Mouse (Mus musculus) midbrain, postnatal 0 days (tissue): ENCODE data around the gene Hes3. TPM values are rescaled to one million over a fixed set of nuclear protein-coding genes. Genes with fewer than 3 reads are reported as not detected.

Experiments
- ATAC-seq: fragments of 200-750 bp; cut with Nextera tagmentation; 2 replicates; pipeline ENCODE4 v1.8.0; 2017; ENCODE audit warnings: moderate number of reproducible peaks, mild to moderate bottlenecking, moderate TSS enrichment, moderate library complexity; ENCODE audit not compliant: low FRiP score
- DNase-seq: peaks from one replicate; pipeline ENCODE4 v3.0.0-alpha.2; 2015; ENCODE audit warnings: low spot score
- H3K27ac ChIP-seq: fragments of 300-500 bp; sonication (generic); 2 replicates; pipeline ENCODE4 v1.5.1; 2014; ENCODE audit warnings: low read depth, mild to moderate bottlenecking, low read length, mixed read lengths
- H3K27me3 ChIP-seq: fragments of 300-500 bp; sonication (generic); 2 replicates; pipeline ENCODE4 v1.6.1; 2014; ENCODE audit warnings: low read length, control low read depth, mixed read lengths; ENCODE audit not compliant: insufficient read depth
- H3K36me3 ChIP-seq: fragments of 300-500 bp; sonication (generic); 2 replicates; pipeline ENCODE4 v1.6.1; 2014; ENCODE audit warnings: low read length, control low read depth, mixed read lengths; ENCODE audit not compliant: insufficient read depth
- H3K4me1 ChIP-seq: fragments of 300-500 bp; sonication (generic); 2 replicates; pipeline ENCODE4 v1.6.1; 2014; ENCODE audit warnings: mild to moderate bottlenecking, control low read depth, antibody characterized with exemption, low read length, mixed read lengths; ENCODE audit not compliant: insufficient read depth
- H3K4me2 ChIP-seq: fragments of 300-500 bp; sonication (generic); 2 replicates; pipeline ENCODE4 v1.6.1; 2014; ENCODE audit warnings: low read depth, mild to moderate bottlenecking, low read length, mixed read lengths; ENCODE audit not compliant: poor library complexity, severe bottlenecking
- H3K4me3 ChIP-seq: fragments of 300-500 bp; sonication (generic); 2 replicates; pipeline ENCODE4 v1.5.1; 2014; ENCODE audit warnings: low read depth, mild to moderate bottlenecking, low read length, moderate library complexity
- H3K9ac ChIP-seq: fragments of 300-500 bp; sonication (generic); replicated peaks from 2 replicates; pipeline ENCODE4 v1.6.1; 2014; ENCODE audit warnings: mild to moderate bottlenecking, low read length, moderate library complexity, mixed read lengths; ENCODE audit not compliant: poor library complexity, severe bottlenecking
- H3K9me3 ChIP-seq: fragments of 300-500 bp; sonication (generic); 2 replicates; pipeline ENCODE4 v1.6.1; 2016; ENCODE audit warnings: low read length, control low read depth
- CTCF ChIP-seq: IDR thresholded peaks from 2 replicates; pipeline ENCODE4 v1.5.1; 2016; ENCODE audit warnings: antibody characterized with exemption, mild to moderate bottlenecking
- WGBS: fragments of 180-500 bp; shearing (Covaris S2); extraction: QIAGEN DNeasy Blood & Tissue Kit; methylation state at CpG from one replicate; pipeline ENCODE4 v1.1.7; 2014; 5-methylcytosine and 5-hydroxymethylcytosine counted together
- polyA plus RNA-seq: library from polyadenylated mRNA; unstranded; fragments of >200 nt; fragmentation: Nextera tagmentation; extraction: Ambion mirVana; gene quantifications from 2 replicates; pipeline ENCODE4 v1.2.1, GENCODE M21; 2015
- total RNA-seq: library from RNA; depleted of rRNA; stranded (reverse); fragments of >200 nt; gene quantifications from 2 replicates; pipeline ENCODE4 v1.2.3, GENCODE M21; 2014

Gene Hes3
- total and polyA plus RNA-seq, 2 experiments from 2014 or later: 0.19 TPM; not detected in 1

DNA sequence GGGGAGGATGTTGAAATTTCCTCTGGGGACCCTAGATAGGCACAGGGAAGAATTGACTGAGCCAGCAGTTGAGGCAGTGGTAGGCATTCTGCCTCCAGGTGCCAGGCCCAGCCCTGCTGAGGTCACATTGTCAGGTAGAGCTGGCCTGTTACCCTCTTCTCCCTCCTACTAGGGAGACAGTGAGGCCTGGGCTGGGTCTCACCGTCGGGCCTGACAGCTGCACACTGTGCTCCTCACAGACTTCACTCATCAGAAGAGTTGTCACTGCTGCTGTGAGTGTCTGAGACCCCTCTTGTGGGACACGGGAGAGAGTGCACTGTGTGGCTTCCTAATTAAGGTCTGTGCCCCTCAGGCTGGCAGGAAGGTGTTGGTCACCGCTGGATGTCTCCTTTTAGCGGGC lies 25.7 kb downstream of the Hes3 start:
- ATAC-seq: no peak
- WGBS: 66% methylated on average over 5 of the region's 5 CpGs
- Histone ChIP-seq H3K9ac (no peak overlapping the region), H3K4me2 (no peak overlapping the region), H3K4me1 (0 out of 2 replicates have a peak, but pooled peaks cover 3% of the 10 kb centered on the region), H3K4me3 (no peak overlapping the region), H3K27me3 (no peaks in the 10 kb centered on the region), H3K36me3 (peaks cover 27% of the 10 kb centered on the region), H3K27ac (no peak overlapping the region), H3K9me3 (no peaks in the 10 kb centered on the region)
- DNase-seq: no peak
- TF ChIP-seq CTCF: no peak

DNA sequence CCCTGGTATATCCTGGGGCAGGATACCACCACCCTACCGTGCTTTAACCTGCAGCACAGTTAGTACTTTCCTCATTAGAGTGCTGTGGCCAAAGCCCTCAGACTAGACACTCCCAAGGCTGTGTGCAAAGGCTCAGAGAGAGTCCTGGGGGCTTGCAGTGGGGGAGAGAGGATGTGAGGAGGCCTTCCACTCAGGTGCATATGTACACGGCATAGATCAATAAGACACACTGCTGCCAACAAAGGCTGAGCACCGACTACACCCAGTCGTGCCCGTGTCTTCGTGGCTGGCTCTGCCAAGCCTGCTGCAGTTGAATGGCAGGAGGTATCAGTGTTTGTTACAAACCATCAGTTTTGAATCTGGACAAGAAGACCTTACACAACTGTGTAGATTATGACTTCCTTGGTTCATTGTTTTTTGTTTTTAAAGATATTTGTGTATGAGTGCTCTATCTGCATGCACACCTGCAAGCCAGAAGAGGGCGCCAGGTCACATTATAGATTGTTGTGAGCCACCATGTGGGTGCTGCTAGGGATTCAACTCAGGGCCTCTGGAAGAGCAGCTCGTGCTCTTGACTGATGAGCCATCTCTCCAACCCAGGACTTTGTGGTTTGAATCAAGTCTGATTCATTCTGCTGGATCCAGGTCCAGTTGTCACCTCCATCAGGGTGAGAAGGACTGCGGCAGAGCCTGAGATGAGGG lies 26.4 kb downstream of the Hes3 start:
- Histone ChIP-seq H3K4me1 (0 out of 2 replicates have a peak, but pooled peaks cover 3% of the 10 kb centered on the region), H3K4me3 (no peak overlapping the region), H3K27me3 (no peaks in the 10 kb centered on the region), H3K36me3 (peaks cover 34% of the 10 kb centered on the region), H3K4me2 (no peak overlapping the region), H3K9ac (no peak overlapping the region), H3K27ac (no peak overlapping the region), H3K9me3 (no peaks in the 10 kb centered on the region)
- peak; percentile 61 for TF ChIP-seq CTCF
- WGBS: 89% methylated on average over 9 of the region's 9 CpGs
- DNase-seq (no peak), ATAC-seq (no peak)

DNA sequence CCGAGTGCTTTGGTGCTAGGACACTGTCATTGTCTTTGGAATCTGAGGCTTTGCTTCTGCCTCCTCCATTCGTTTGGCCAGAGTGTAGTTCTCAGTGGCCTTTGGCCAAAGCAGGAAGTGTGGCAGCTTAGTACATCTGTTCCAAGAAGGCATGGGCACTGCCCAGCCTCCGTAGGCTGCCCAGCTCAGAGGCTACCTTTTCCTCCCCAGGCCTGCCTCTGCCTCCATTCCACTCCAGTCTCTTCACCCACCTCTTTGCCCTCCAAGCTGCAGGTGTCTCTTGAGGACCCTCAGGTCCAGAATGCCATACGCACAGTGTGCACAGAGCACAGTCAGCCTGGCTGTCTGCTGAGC lies 27.3 kb downstream of the Hes3 start:
- 44% methylated on average over 4 of the region's 4 CpGs for WGBS

DNA sequence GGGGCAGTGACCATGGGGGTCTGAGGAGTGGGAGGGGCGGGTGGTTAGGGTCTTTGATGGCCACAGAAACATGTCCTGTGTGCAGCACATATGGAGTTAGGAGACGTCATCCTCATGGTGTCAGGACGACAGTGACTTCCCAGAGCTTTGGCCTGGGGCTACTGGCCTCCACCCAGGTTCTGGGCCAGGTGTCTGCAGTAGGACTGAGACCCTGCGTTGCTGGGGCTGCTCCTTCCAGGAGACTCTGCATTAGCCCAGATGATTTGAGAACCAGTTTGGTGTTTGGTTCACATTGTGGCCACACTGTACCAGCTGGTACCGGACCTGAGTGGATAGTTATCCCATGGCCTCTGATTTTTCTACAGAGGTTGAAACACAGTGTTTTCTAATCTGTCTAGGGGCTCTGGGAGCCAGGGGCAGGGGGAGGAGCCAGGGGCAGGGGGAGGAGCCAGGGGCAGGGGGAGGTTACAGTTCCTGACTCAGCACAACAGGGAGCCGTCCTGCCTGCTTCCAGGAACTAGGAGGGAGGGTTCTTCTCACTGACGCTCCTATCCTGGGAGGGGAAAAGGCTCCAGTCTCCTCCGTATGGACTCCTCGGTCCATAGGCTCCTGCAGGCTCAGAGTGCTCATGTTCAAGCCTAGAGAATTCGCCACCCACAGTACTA lies 27.8 kb downstream of the Hes3 start:
- H3K27me3 ChIP-seq: no peaks in the 10 kb centered on the region
- TF ChIP-seq CTCF: no peak
- no peak overlapping the region for H3K9ac ChIP-seq
- H3K4me3 ChIP-seq: no peak overlapping the region
- H3K27ac ChIP-seq: no peak overlapping the region
- H3K9me3 ChIP-seq: no peaks in the 10 kb centered on the region
- ATAC-seq: no peak
- H3K4me2 ChIP-seq: no peak overlapping the region
- peaks cover 28% of the 10 kb centered on the region for H3K36me3 ChIP-seq
- H3K4me1 ChIP-seq: 0 out of 2 replicates have a peak, but pooled peaks cover 3% of the 10 kb centered on the region
- no peak for DNase-seq
- WGBS: 27% methylated on average over 10 of the region's 10 CpGs

More for the DNA sequence above, 27.3 kb downstream of the Hes3 start:
- Histone ChIP-seq H3K27ac (no peak overlapping the region), H3K4me2 (no peak overlapping the region), H3K27me3 (no peaks in the 10 kb centered on the region), H3K36me3 (peaks cover 31% of the 10 kb centered on the region), H3K9me3 (no peaks in the 10 kb centered on the region), H3K4me3 (no peak overlapping the region), H3K9ac (no peak overlapping the region), H3K4me1 (0 out of 2 replicates have a peak, but pooled peaks cover 3% of the 10 kb centered on the region)
- no peak for TF ChIP-seq CTCF
- no peak for ATAC-seq
- DNase-seq: no peak

DNA sequence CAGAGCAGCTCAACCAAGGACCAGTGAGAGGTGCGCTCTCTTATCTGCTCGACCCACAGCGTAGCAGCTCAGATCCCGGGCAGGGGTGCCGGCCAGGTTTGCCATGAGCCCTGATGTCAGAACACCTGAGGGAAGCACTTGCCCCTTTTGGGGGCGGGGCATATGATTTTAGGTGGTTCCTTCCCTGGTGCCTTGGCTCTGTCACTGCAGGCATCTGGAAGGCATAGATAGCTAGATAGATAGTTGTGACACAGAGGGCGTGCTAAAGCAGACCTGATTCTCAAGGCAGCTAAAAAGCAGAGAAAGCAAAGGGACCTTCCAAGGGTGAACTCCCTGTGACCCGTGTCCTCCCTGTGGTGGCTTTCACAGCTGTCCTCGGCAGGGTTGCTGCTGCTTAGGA lies 28.4 kb downstream of the Hes3 start:
- ATAC-seq (no peak), DNase-seq (no peak)
- Histone ChIP-seq H3K27ac (no peak overlapping the region), H3K4me2 (no peak overlapping the region), H3K9me3 (no peaks in the 10 kb centered on the region), H3K27me3 (no peaks in the 10 kb centered on the region), H3K36me3 (peaks cover 27% of the 10 kb centered on the region), H3K9ac (no peak overlapping the region), H3K4me1 (0 out of 2 replicates have a peak, but pooled peaks cover 3% of the 10 kb centered on the region), H3K4me3 (no peak overlapping the region)
- TF ChIP-seq CTCF: no peak
- WGBS: 71% methylated on average over 9 of the region's 9 CpGs

DNA sequence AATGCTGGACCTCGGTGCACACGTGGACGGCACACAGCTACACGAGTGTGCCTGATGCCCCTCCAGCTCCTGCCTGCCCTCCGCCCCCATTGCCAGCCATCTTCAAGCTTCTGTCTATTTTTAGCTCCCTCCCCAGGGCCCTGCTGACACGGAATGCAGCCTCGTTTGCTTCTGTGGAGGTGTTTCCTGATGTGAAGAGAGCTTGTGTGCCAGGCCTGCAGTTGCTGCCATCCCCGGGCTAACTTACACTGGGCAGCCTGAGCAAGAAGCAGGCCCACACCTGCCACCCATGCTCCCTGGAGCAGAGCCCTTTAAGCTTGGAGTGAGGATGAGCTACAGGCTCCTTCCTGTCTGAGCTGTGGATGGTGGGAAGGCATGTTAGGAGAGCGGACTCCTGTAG lies 29.3 kb downstream of the Hes3 start:
- H3K4me2 ChIP-seq: no peak overlapping the region
- H3K4me3 ChIP-seq: no peak overlapping the region
- WGBS: 62% methylated on average over 9 of the region's 9 CpGs
- H3K27ac ChIP-seq: no peak overlapping the region
- H3K27me3 ChIP-seq: no peaks in the 10 kb centered on the region
- 0 out of 2 replicates have a peak, but pooled peaks cover 3% of the 10 kb centered on the region for H3K4me1 ChIP-seq
- H3K36me3 ChIP-seq: peaks cover 25% of the 10 kb centered on the region
- H3K9ac ChIP-seq: no peak overlapping the region
- H3K9me3 ChIP-seq: no peaks in the 10 kb centered on the region
- no peak for TF ChIP-seq CTCF
- no peak for ATAC-seq
- DNase-seq: no peak
